Mouse (Mus musculus) inflammation-experienced regulatory T-cells, adult 6 months (primary cell): ENCODE measurements around the gene Car3. TPM values are rescaled to one million over a fixed set of nuclear protein-coding genes. Genes with fewer than 3 reads are reported as not detected.

Source experiments
- ATAC-seq: one replicate; pipeline ENCODE4 v1.8.0; 2017
- polyA plus RNA-seq, 3 experiments: library from polyadenylated mRNA; unstranded; fragments of 100-300 nt; shearing (Covaris generic); gene quantifications; one replicate each; pipeline ENCODE4 v1.2.1; 2017

Car3 gene
- polyA plus RNA-seq, 3 experiments from 2014 or later: not detected

- no peak for ATAC-seq
These were observed 13.1 kb downstream of the Car3 start for GRCm38 (mm10) chr3:14876325-14876918.

- no peak for ATAC-seq
These were observed 14.1 kb downstream of the Car3 start for GRCm38 (mm10) chr3:14877251-14877909.

- ATAC-seq: no peak
These were observed 15.5 kb downstream of the Car3 start for GRCm38 (mm10) chr3:14878749-14879223.

GRCm38 (mm10) chr3:14879293-14879692, 16.0 kb downstream of the Car3 start:
- no peak for ATAC-seq

- no peak for ATAC-seq
These were observed 17.0 kb downstream of the Car3 start for GRCm38 (mm10) chr3:14880277-14880676.

GRCm38 (mm10) chr3:14882005-14882404, 18.7 kb downstream of the Car3 start:
- no peak for ATAC-seq

- no peak for ATAC-seq
These were observed 19.4 kb downstream of the Car3 start for GRCm38 (mm10) chr3:14882756-14883155.

- no peak for ATAC-seq
These were observed 21.5 kb downstream of the Car3 start for GRCm38 (mm10) chr3:14884826-14885225.

GRCm38 (mm10) chr3:14886102-14887098, 23.1 kb downstream of the Car3 start, which contains the start of gene Car2:
TSS of gene Car2 (plus strand) at chr3:14886273.
- peak; percentile 51 for ATAC-seq

- ATAC-seq: peak; percentile 18
These were observed 23.9 kb downstream of the Car3 start for GRCm38 (mm10) chr3:14887134-14887666.

GRCm38 (mm10) chr3:14887686-14888295, 24.5 kb downstream of the Car3 start:
- no peak for ATAC-seq

- ATAC-seq: no peak
These were observed 25.2 kb downstream of the Car3 start for GRCm38 (mm10) chr3:14888549-14888948.

GRCm38 (mm10) chr3:14889085-14889484, 25.8 kb downstream of the Car3 start:
- ATAC-seq: no peak

- no peak for ATAC-seq
These were observed 26.6 kb downstream of the Car3 start for GRCm38 (mm10) chr3:14889716-14890409.

GRCm38 (mm10) chr3:14892991-14893390, 29.7 kb downstream of the Car3 start:
- ATAC-seq: no peak

- ATAC-seq: no peak
These were observed 30.4 kb downstream of the Car3 start for GRCm38 (mm10) chr3:14893700-14894099.

GRCm38 (mm10) chr3:14895333-14895732, 32.0 kb downstream of the Car3 start:
- no peak for ATAC-seq

GRCm38 (mm10) chr3:14897770-14898169, 34.5 kb downstream of the Car3 start:
- no peak for ATAC-seq

GRCm38 (mm10) chr3:14903380-14903779, 40.1 kb downstream of the Car3 start:
- no peak for ATAC-seq

GRCm38 (mm10) chr3:14904165-14904564, 40.9 kb downstream of the Car3 start:
- ATAC-seq: no peak

GRCm38 (mm10) chr3:14907271-14907670, 44.0 kb downstream of the Car3 start:
- no peak for ATAC-seq
